Mouse (Mus musculus) R1 (cell line): ENCODE data around the gene Faim2.

ENCODE experiments used
- DNase-seq: peaks from one replicate; pipeline ENCODE4 v3.0.0-alpha.2; 2018; ENCODE audit warnings: low read depth, low spot score

Faim2 gene

GRCm38 (mm10) chr15:99469067-99469466 lies 58.9 kb downstream of the Faim2 start:
- peak; percentile 91 for DNase-seq

GRCm38 (mm10) chr15:99463194-99463593 lies 64.8 kb downstream of the Faim2 start:
- DNase-seq: no peak

DNA sequence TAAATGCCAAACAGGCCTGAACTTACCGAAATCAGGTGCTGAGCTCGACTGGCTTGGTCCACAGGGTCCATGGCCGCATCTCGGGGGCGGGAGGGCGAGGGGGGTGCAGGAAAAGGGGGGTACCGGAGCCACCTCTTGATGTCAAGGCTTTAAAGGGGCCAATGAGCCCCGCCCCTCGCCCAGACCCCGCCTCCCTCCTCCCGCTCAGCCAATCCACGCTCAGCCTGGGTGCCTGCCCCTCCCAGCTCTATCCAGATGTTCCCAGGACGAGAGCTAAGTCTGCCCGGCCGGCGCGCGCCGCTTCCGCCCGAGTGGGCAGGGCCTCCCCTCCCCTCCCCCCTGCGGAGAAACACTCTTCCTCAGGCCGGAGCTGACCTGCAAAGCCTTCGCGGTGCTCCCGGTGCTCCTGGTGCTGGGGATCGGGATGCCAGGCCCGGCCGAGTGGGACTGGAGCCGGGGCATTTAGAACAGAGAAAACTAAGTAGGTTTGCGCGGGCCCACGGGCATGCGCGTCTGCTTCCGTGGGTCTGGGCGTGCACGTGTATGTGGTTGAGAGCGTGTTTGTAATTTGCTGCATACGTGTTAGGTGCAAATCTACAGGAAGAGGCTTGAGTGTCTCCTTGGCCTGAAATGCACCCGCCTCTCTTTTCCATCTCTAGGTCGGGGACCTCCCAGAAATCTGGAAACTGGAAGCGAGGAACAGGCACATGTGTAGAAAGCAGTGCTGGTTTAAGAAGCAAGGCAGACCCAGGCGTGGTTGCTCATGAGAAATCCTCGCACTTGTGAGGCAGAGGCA lies 70.2 kb downstream of the Faim2 start, which contains the start of gene Nckap5l:
TSS of gene Nckap5l (minus strand) at position 143 of the 796 bp plus-strand sequence.
- DNase-seq: peak; percentile 96

DNA sequence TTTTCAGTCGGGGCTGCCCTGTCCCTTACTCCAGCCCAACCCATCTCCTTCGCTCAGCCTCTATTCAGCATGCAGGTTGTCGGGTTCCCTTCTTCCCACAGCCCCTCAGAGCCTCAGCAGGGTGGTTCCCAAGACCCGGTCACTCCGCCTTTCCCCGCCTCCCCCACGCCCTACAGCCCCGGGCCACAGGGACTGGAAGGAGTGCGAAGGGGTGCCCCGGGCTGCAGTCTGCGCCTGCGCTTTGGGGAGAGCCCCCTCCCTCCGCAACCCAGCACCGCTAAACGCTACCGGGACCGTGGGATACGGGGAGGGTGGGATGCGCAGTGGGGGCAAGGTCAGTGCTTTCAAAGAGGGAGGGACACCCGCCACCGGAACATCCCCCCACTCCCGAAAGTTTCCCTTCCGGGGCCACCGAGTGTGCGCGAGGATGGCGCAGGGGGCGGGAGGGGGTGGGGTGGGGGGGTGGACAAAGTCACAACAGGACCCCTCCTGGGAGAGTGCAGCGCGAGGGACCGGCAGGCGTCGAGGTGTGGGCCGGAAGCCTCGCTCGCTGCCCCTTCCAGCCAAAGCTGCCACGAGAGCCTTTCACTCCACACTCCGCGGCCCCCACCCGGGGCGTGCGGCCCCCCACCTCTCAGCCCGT lies 70.9 kb downstream of the Faim2 start:
- peak; percentile 82 for DNase-seq

GRCm38 (mm10) chr15:99456338-99456962 lies 71.5 kb downstream of the Faim2 start:
- DNase-seq: no peak

DNA sequence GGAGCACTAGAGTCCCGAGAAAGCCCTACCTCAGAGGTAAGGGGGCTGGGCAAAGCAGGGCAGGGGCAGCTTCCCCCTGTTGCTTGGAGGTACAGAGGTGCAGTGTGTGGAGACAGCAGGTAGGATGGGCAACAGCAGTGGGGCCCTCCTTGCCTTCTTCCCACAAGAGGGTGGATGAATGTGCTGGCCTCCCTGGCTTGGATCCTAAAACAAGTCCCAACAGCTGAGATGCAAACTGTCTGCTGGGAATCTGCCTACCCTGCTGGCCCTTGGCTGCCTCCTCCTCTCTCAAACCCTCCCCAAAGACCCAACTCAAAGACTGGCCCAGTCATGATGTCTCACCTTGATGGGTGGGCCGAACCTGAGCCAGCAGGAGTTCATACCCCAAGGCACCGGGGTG lies 72.5 kb downstream of the Faim2 start:
- no peak for DNase-seq

GRCm38 (mm10) chr15:99454585-99455279 lies 73.2 kb downstream of the Faim2 start:
- no peak for DNase-seq

GRCm38 (mm10) chr15:99453153-99453900 lies 74.6 kb downstream of the Faim2 start:
- DNase-seq: no peak

DNA sequence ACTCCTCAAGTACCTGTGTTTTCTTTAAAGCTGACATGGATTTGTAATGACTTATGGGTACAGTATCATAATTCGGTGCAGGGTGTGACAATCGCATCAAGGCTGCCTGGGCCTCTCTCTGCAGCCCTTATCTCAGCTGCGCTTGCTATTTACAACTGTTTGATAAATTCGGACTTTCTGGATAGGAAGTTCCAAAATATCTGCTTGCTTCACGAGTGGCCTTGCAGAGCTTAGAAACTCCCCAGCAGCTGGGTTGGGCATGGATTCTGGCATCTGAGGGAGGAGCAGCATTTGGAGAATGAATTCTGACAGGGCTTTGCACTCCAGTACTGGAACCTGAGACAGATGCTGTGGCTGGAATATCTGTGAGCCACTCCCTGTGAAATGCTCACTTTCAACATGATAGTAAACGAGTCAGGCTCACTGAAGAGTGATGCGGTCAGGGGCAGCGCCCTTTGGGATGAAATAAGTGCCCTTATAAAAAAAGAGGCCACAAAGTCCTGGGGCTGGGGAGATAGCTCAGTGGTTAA lies 78.1 kb downstream of the Faim2 start:
- DNase-seq: no peak

GRCm38 (mm10) chr15:99449131-99449750 lies 78.7 kb downstream of the Faim2 start:
- no peak for DNase-seq
